In the genomic region with DNA sequence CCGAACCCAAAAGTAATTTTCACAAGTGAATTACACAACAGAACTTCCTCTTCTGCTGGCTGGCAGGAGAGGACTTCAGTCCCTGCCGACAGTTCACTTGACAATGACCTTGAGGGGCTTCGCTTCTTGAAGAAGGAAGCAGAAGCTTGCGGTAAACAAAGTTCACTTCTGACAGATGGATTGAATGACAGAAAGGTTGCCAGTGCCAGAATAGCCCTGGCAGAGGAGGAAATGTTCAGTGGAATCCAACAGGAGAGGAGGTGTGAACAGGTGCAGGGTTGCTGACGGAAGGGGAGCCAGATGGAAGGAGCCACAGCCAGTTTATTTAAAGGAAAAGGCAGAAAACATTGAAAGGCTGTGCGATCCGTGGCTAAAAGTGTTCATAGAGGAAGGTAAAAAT, we compare ENCODE assay signal across 9 mouse cellular contexts.
DNase-seq lines count a peak whose midpoint lies in the region; ATAC-seq lines count a peak whose summit lies in the region.
"Had no signal": no experiment of that assay in that cellular context is flagged by ENCODE, and none has a peak within 500 bp of the region (broad histone marks: within the 10 kb centered on the region; RNA-seq: fewer than 3 reads in every experiment).

No protein-coding gene starts in this region.

- no peak overlapping the region for H3K27ac ChIP-seq in heart, embryonic 12.5 days (ENCODE audit: poor library complexity, severe bottlenecking)
- H3K27ac ChIP-seq: limb, embryonic 13.5 days had no signal

- no peaks in the 10 kb centered on the region; the same call in none of the 2 replicates for H3K4me1 ChIP-seq in heart, embryonic 12.5 days (replicated peaks)

- peak; percentile 78 to 79 for DNase-seq in right cerebral cortex, adult 2 months (ENCODE audit: low spot score in 2 of 2)
- no peak for DNase-seq in right cerebral cortex, postnatal 14 days
- peak; percentile 89 for DNase-seq in layer of hippocampus, adult 9-11 months
- DNase-seq in thymus, postnatal 14 days, result peak; percentile 27
- no peak for DNase-seq in c-Kit-positive CD71-positive TER-119-positive erythroid progenitor cells, embryonic 14.5 days (ENCODE audit: low spot score)
- no peak for DNase-seq in retina, postnatal 1 day

- H3K4me3 ChIP-seq in heart, embryonic 12.5 days, result no peak overlapping the region
- H3K4me3 ChIP-seq: limb, embryonic 13.5 days had no signal

- 60% methylated on average over 7 of the region's 7 CpGs for WGBS in heart, embryonic 12.5 days

- no peaks in the 10 kb centered on the region for H3K36me3 ChIP-seq in heart, embryonic 12.5 days
- H3K36me3 ChIP-seq: limb, embryonic 13.5 days had no signal

- no peak overlapping the region for H3K9ac ChIP-seq in heart, embryonic 12.5 days
- H3K9ac ChIP-seq: limb, embryonic 13.5 days had no signal

- peak; percentile 95 for ATAC-seq in common myeloid progenitor, adult 5-6 weeks (replicated peaks; ENCODE audit: low read depth, poor library complexity, severe bottlenecking)
- no peak for ATAC-seq in heart, embryonic 12.5 days (ENCODE audit: insufficient number of reproducible peaks, low FRiP score)

- no peaks in the 10 kb centered on the region for H3K9me3 ChIP-seq in heart, embryonic 12.5 days (replicated peaks)
- H3K9me3 ChIP-seq: limb, embryonic 13.5 days had no signal

- no peaks in the 10 kb centered on the region for H3K27me3 ChIP-seq in heart, embryonic 12.5 days (replicated peaks)
- H3K27me3 ChIP-seq: limb, embryonic 13.5 days had no signal

- H3K4me2 ChIP-seq in heart, embryonic 12.5 days, result no peak overlapping the region
- H3K4me2 ChIP-seq: limb, embryonic 13.5 days had no signal

Comparison
In these comparisons a context has a peak if more than half of its experiments do, and no peak if none do; other contexts are left out.
1. DNase-seq: peak in right cerebral cortex, adult 2 months (2 of 2), layer of hippocampus, adult 9-11 months (single experiment) and thymus, postnatal 14 days (single experiment); none in right cerebral cortex, postnatal 14 days (single experiment), c-Kit-positive CD71-positive TER-119-positive erythroid progenitor cells, embryonic 14.5 days (single experiment) and retina, postnatal 1 day (single experiment).